Mouse (Mus musculus): ENCODE measurements at regions not wholly inside any gene's neighbourhood (a gene's known extent, or its start where the extent isn't known, plus 50 kb on each side); places are given as distances from the start of the nearest gene placed in this dataset.

DNA sequence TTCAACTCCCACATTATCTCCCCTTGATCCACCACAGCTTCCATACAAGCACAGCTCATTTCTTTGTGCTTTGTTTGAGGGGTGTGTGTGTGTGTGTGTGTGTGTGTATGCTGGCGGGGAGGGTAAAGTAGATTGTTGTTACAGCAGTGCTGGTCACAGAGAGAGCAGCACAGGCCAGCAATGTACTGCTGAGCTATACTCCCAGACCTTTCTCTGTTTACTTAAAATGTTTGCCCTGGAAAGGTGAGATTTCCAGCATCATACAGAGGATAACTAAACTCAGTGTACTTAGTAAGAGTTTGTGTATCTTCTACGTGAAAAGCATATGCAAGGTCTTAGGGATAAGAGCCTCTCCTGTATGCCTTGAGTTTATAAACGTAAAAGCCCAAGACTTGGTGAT lies 274.9 kb downstream of the Mreg start:
- no peak for TF ChIP-seq POLR2A (IDR thresholded peaks at IDR 0.05; ENCODE audit: low read depth, low read length)
- TF ChIP-seq CTCF (IDR thresholded peaks at IDR 0.05; ENCODE audit: borderline replicate concordance, insufficient read depth, low read length), result no peak
